Mouse (Mus musculus) adrenal gland (tissue): Measurements from ENCODE around the gene Cd209e.
"Not testable (repeated sequence)": the region's sequence is repeated elsewhere in the genome, so short reads cannot be mapped to it uniquely, and the experiment has no call there.

Source experiments
- intact Hi-C: fragments of 180-260 bp; cut with DNase I; formaldehyde crosslinking; loops from one replicate; pipeline ENCODE4 v1.15.1; 2025
- long read RNA-seq, 2 experiments: library from polyadenylated mRNA; unstranded; transcript quantifications; one replicate each; pipeline ENCODE4 v2.0.0; 2020; ENCODE audit warnings: borderline replicate concordance in 1 of 2; ENCODE audit not compliant: insufficient replicate concordance in 1 of 2

Gene Cd209e
- long read RNA-seq, experiment 1: 0 reads
- long read RNA-seq, experiment 2: 0 reads

DNA sequence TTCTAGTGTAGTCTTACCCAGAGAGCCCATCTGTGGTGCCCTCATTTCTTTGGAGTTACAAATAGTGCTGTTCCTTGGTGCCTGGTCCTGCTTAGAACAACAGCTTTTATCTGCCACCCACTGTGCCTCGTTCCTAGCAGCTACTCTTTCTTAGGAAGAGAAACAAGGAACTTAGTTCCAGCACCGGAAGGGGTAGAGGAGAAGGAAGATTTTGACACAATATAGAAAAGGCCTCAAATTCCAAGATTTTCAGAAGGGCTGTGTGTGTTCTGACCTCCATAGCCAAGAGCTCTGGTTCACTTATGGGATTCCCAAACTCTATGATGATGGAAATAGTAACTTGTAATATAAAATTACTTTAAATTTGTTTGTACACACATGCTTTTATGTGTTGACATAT lies at the start of gene Cd209e:
TSS of gene Cd209e (minus strand) at position 101 of the 400 bp plus-strand sequence.
- intact Hi-C loops: no loop called here

GRCm38 (mm10) chr8:3878455-3878854 lies 24.3 kb upstream of the Cd209e start, which contains the start of gene Cd209d:
TSS of gene Cd209d (minus strand) at chr8:3878555.
- intact Hi-C loops: no loop called here

- intact Hi-C loops: no loop called here
Observed at GRCm38 (mm10) chr8:3876121-3876520, 22.0 kb upstream of the Cd209e start.

DNA sequence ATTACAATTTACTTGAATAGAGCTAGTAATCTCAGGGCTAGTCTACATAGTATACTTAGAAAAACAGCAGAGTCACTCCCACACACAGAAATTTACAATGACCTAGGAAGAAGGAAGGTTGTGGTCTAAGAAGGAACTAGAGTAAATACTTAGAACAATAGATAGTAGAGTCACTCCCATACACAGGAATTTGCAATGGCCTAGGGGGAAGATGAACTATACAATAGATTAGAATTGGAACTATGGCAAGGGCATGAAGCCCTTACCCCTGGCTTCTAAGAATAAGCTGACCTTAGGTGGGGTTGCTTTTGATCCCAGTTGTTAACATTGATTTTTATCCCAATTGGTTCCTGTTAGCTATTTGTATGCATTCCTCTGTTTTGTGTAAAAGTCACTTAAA lies 8.6 kb upstream of the Cd209e start:
- intact Hi-C loops: not testable (repeated sequence)

DNA sequence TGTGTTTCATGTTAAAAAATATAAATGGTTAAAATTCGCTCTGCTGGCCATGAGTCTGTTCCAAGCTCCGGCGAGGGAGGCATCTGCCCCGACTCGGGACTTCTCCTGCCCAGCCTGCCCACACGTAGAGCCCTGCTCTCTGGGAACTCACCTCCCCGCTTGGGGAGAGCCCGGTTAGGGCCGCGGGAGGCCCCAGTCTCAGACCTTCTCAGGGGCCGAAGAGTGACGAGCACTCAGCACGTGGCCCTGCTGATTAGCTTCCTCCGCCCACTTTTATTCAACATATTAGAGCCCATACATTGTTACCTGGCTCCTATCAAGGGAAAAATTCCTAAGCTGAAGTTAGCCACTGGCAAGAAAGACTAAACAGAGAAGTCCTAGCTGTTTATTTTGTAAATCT lies 51.0 kb downstream of the Cd209e start:
- intact Hi-C loops: no loop called here
